Mouse (Mus musculus) naive thymus-derived CD4-positive, alpha-beta T cell, adult 2 months (primary cell): Measurements from ENCODE around the gene Ms4a3.
A peak's percentile ranks its signal among the peaks of the same experiment; 100 is the strongest.

ENCODE experiments used
- DNase-seq: peaks from one replicate; pipeline ENCODE4 v3.0.0-alpha.2; 2011; ENCODE audit warnings: low read depth

Ms4a3 gene

DNA sequence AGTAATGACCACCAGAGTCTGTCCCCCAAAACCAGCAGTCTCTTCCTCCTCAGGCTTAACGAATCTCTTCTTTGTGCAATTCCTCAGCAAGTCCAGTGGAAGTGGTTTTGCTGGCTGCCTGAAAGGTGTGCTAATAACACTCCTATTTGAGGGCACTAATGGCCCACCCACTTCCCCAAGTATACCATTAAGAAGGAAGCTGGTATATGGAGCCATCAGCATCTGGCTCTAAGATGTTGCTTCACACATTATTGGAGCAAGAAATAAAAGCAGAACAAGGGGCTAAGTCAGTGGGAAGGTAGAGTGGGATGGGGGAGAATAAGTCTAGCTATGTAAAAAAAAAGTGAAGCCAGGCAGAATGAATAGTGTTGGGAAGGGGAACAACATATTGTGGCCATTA is at the start of gene Ms4a3:
Gene Ms4a3, minus strand, starts transcription at position 120 of the 400 bp plus-strand sequence.
- DNase-seq = no peak

DNA sequence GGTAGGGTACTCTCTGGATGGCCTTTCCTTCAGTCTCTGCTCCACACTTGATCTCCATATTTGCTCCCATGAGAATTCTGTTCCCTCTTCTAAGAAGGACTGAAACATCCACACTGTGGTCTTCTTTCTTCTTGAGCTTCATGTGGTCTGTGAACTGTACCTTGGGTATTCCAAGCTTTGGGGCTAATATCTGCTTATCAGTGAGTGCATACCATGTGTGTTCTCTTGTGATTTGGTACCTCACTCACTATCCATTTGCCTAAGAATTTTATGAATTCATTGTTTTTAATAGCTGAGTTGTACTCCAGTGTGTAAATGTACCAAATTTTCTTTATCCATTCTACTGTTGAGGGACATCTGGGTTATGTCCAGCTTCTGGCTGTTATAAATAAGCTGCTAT is 20.9 kb upstream of the Ms4a3 start:
- DNase-seq = no peak

DNA sequence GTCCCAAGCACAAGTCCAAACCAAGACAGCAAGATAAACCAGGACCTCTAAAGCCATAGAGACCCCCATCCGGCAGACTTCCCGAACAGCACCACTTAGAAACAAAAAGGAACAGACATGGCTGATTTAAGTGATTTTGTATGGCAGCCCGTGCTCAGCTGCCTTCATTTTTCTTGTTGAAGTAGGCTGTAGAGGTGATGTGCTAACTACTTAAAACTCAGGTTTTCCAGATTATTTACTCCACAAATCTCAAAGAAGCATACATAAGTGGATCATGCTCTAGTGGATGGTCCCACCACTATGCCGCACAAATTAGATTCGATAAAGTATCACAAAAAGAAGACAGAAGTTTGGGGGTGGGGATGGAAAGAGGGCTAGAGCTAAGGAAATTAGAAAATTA is 19.8 kb upstream of the Ms4a3 start, which contains the start of gene Oosp2:
Gene Oosp2, minus strand, starts transcription at position 101 of the 400 bp plus-strand sequence.
- DNase-seq = no peak

DNA sequence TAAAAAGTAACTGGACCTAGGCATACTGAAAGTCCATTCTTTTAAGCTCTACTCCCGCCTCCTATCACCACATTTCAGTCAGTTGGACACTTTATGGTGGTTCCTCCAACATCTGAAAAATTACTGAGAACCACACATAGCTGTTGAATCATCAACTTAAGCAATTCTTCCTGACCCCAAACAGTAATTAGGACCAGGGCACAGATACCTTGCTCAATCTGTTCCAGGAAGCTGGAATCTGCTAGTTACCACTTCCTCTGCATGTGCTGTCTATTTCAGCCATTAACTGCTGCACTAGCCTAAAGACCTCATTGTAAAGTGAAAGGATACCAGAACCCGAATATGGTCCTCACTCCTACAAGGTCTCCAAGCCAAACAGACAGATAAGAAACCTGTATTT is 18.5 kb upstream of the Ms4a3 start:
- no peak for DNase-seq

- no peak for DNase-seq
These were observed 8.9 kb upstream of the Ms4a3 start for GRCm38 (mm10) chr19:11649564-11649963.

DNA sequence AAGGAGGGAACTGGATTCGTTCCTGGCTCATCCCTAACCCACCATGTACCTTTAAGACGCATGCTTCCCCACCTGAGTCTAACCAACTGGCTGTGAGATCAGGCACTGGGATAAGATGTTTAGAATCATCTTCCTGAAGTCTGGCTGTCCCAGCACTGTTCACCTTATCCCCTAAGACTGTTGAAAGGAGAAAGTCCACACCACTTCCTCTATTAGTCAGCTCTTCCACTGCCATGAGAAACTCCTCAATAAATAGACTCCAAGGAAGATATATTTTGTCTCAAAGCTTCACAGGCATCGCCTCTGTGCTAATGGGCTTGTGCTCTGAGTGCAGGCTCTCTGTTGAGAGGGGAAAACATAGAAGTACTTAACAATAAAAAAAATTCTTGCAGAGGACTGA is 5.5 kb upstream of the Ms4a3 start:
- no peak for DNase-seq

GRCm38 (mm10) chr19:11639038-11639437 is 1.6 kb downstream of the Ms4a3 start:
- no peak for DNase-seq

DNA sequence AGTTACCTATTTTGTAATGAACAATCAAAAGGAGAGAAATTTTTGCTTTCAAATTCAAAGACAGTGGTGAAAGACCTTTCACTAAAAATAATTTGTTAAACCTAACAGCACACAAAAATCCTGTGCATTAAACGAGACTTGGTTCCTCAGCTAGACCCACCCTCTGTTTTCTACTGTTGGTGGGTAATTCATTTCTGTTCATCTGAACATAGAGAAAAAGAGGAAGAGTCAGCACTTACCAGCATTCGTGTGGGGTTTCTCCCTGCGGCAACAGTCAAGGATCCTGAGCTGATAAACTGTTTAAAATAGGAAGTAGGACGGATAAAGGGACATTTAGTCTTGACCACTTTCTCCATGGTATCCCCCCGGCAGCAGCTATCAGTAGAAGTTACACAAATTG is 5.1 kb downstream of the Ms4a3 start:
- DNase-seq = no peak

GRCm38 (mm10) chr19:11634330-11634729 is 6.3 kb downstream of the Ms4a3 start:
- DNase-seq = no peak

DNA sequence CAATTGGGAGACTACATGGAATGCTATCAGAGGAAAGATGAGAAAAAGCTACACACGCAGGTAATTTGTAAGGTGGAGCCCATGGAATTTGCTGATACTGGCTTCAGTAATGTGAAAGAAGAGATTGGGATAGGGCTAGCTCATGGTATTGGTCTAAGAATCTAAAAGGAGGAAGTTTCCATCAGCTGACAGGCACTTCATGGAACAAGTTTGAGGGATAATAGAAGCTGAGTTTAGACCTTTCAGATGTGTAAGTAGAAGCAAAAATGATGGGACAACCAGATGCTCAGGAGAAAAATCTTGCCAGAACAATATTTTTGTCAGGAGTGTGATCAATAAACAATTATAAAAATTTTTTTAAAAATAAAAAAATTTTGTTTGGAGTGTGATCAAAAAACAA is 6.9 kb downstream of the Ms4a3 start:
- DNase-seq = no peak

- no peak for DNase-seq
These were observed 15.4 kb downstream of the Ms4a3 start for GRCm38 (mm10) chr19:11625231-11625630.

GRCm38 (mm10) chr19:11624800-11625199 is 15.9 kb downstream of the Ms4a3 start:
- no peak for DNase-seq

GRCm38 (mm10) chr19:11623551-11623950 is 17.1 kb downstream of the Ms4a3 start, which contains the start of gene Ms4a2:
Ms4a2 (minus strand) TSS chr19:11623719.
- DNase-seq = no peak

DNA sequence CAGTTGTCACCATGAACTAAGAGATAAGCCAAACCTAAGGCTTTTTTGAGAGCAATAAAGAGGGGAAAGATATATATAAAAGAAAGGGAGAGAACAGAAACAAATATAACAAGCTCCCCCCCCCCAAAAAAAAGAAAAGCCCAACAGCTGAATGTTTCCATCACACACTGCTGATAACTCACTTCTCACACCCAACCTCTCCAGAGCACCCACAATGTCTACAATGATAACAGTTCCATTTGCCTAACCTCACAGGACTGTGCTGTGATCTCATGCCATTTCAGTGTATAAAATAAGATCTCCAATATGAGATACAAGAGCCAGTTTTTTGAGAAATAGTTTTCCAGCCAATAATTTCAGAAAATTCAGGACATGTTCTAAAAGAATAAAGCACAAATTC is 22.7 kb downstream of the Ms4a3 start:
- DNase-seq = no peak

GRCm38 (mm10) chr19:11614805-11615204 is 25.8 kb downstream of the Ms4a3 start:
- DNase-seq = no peak

DNA sequence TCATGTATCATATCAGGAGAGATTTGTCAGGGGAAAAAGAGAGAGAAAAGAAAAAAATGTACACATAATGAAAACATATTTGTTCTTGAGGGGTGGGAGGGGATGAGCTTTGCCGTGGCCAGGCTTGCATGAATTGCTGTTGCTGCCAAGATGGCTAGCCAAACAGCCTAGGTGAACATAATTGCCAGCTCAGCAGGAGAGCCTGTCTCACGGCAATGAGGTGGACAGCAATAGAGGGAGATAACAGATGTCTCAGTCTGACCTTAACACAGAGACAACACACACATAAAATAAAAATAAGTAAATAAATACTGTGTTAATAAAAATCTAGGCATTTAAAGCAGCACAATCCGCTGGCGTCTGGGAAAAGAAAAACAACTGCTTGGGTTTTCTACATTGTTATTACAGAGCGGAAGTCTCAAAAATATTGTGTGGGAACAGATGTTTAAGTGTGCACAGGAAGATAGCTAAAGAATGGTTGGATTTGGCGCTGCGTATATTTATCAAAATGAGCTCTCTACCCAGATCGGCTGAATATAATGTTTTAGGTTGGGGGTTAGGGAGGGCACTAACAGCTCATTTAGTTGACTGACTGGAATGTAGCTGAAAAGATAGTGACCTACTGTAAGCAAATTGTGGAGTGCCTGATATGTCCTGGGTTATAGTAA is 26.7 kb downstream of the Ms4a3 start:
- DNase-seq = no peak

- no peak for DNase-seq
These were observed 27.6 kb downstream of the Ms4a3 start for GRCm38 (mm10) chr19:11613084-11613483.

DNA sequence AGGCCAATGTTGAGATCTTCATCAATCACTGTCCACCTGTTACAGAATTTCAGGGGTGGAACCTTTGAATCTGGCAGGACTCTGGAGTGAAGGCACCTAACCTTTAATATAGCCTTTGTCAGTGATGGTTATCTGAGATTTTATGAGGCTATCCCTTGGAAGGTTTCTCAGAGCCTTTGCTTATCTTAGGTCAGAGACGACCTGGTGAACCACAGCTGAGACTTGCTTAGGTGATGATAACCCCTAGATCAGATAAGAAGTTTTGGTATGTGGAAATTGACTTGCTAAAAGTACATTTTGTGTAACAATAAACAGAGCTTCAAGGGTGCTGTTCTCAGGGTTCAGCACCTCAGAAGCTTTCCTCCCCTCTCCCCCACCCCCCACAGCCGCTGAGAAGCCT is 28.4 kb downstream of the Ms4a3 start:
- no peak for DNase-seq

DNA sequence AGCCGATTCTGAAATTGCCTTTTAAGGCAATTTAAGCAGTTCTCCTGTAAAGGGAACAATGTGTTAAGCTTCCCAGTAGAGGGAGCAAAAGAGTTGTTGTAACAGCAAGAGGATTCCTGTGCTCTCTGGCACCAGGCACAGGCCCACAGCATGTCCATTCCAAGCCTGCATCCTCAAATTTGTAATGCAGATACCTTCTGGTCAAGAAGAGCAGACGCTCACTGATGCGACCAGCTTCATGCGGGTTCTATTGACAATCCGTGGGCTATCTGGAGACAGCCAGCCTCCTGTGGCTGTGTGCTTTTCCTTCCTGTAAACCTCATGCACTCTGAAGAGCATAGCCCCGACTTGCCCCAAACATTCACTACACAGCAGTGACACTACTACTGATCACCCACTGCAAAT is 29.1 kb downstream of the Ms4a3 start:
- peak; percentile 77 for DNase-seq

DNA sequence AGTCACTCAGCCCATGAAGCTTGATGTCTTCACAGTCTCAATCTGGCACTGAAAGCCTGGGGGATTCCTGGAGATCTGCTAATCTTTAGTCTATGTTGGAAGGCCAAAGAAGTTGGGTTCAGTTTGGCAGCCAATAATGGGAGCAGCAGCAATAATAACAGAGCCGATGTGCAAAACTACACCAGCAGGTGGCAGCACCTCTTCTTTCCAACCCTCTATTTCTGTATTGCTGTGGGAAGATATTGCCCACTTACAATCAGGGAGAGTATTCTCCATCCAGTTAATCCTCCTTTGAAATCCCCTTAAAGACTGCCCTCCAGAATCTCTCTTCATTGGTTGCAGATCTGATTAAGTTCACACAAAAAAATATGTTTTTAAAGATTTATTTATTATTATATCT is 32.5 kb downstream of the Ms4a3 start:
- DNase-seq = peak; percentile 82

- DNase-seq = no peak
These were observed 36.0 kb downstream of the Ms4a3 start, which contains the start of gene Ms4a6d for GRCm38 (mm10) chr19:11604603-11605002. Ms4a6d (minus strand) TSS chr19:11604849.

DNA sequence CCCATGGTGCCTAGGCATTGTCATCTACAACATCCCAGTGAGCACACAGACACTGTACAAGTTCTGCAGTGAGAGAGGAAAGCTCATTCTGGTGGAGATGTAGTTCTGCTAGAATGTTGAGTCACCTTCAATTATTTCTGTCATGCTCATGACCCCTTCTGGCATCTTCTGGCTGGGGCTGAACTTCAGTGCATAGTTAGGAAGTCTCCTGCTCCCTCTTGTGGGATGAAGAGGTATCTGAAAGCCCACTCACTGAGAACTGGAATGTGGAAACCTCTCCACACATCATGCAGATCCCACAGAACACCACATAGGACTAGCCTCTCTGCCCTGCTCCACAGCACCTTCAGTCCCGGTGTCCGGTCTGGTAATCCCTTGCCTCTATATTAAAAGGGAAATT is 38.6 kb downstream of the Ms4a3 start:
- DNase-seq = peak; percentile 87

DNA sequence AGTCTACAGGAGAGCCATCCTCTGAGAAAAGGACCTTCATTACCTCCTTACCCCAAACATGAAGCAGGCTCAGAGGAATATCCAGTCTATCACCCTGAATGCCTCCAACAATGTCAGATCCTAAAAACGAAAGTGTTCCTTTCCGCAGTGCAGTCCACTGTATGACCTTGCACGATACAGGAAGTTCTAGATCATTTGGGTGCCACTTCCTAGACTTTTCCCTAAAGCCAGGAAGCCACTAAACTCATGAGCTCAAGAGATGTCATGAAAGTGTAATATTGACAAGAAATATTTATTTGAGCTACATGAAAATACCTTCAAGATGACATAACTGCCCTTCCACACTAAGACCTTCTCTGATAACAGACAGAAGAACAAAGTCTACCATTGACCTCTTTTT is 39.3 kb downstream of the Ms4a3 start:
- peak; percentile 45 for DNase-seq

- DNase-seq = peak; percentile 58
These were observed 50.7 kb downstream of the Ms4a3 start for GRCm38 (mm10) chr19:11589891-11590449.
